Comparison of ENCODE assay signal across 9 mouse cellular contexts in the genomic region with DNA sequence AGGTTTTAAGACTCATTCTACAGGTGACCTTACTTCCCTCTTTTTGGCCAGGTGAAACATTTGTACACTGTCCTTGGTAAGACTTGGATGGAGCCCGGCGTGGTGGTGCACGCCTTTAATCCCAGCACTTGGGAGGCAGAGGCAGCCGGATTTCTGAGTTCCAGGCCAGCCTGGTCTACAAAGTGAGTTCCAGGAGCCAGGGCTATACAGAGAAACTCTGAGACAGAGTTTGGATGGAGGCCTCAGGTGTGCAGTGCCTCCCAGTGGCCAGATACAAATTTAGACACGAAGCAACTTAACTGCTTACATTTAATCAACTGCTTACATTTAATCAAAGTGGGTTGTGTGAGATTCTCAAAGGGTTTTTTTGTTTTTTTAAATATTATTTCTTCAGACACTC. TPM values are rescaled to one million over a fixed set of nuclear protein-coding genes. Genes with fewer than 3 reads are reported as not detected.
DNase-seq lines count a peak whose midpoint lies in the region; ATAC-seq and TF ChIP-seq lines count a peak whose summit lies in the region.
"Had no signal": no experiment of that assay in that cellular context is flagged by ENCODE, and none has a peak within 500 bp of the region (broad histone marks: within the 10 kb centered on the region; RNA-seq: fewer than 3 reads in every experiment).

No protein-coding gene starts in this region.

- peaks cover 20% of the 10 kb centered on the region for H3K4me1 ChIP-seq in heart, postnatal 0 days (ENCODE audit: control insufficient read depth, insufficient read depth)
- no peaks in the 10 kb centered on the region for H3K4me1 ChIP-seq in lung, embryonic 14.5 days (ENCODE audit: insufficient read depth)
- H3K4me1 ChIP-seq in MEL (ENCODE audit: control insufficient read depth in 1 of 2, insufficient read depth in 2 of 2, low read length in 2 of 2): peaks cover 0 to 25% of the 10 kb centered on the region in 2 experiments; a peak in 1 of 4 replicates

- TF ChIP-seq POLR2A in MEL (IDR thresholded peaks at IDR 0.05; ENCODE audit: control insufficient read depth in 1 of 2, insufficient read depth in 1 of 2, low read depth in 1 of 2, low read length in 2 of 2, poor library complexity in 1 of 2): no peak

- no peak for DNase-seq in heart, postnatal 0 days (ENCODE audit: low spot score)
- DNase-seq in heart, postnatal 25 days (ENCODE audit: low spot score): no peak
- DNase-seq in lung, embryonic 14.5 days: peak; percentile 58
- DNase-seq in lung, postnatal 14 days: no peak
- peak; percentile 56 for DNase-seq in MEL (ENCODE audit: low read depth, low spot score)
- peak; percentile 59 to 65 for DNase-seq in kidney, postnatal 4 days
- DNase-seq in gastrocnemius, postnatal 10 days: no peak
- DNase-seq: heart, postnatal 14 days had no signal

- H3K9ac ChIP-seq in heart, postnatal 0 days (replicated peaks; ENCODE audit: low read depth, low read length): no peak overlapping the region
- no peak overlapping the region for H3K9ac ChIP-seq in lung, embryonic 14.5 days
- no peak overlapping the region for H3K9ac ChIP-seq in MEL (ENCODE audit: control insufficient read depth, low read depth, low read length, poor library complexity, severe bottlenecking)
- H3K9ac ChIP-seq: neural tube, embryonic 13.5 days had no signal

- no peaks in the 10 kb centered on the region for H3K9me3 ChIP-seq in heart, postnatal 0 days (replicated peaks; ENCODE audit: control insufficient read depth, low read length)
- no peaks in the 10 kb centered on the region for H3K9me3 ChIP-seq in lung, embryonic 14.5 days (ENCODE audit: low read depth, low read length)
- H3K9me3 ChIP-seq in MEL (replicated peaks; ENCODE audit: insufficient read depth, low read length): no peaks in the 10 kb centered on the region
- H3K9me3 ChIP-seq: neural tube, embryonic 13.5 days had no signal

- peak; percentile 35; the same call in 1 of the 2 replicates for TF ChIP-seq CTCF in heart, postnatal 0 days (IDR thresholded peaks at IDR 0.05; ENCODE audit: low read depth)
- TF ChIP-seq CTCF in lung, embryonic 14.5 days (IDR thresholded peaks at IDR 0.05; ENCODE audit: low read depth): peak; percentile 47
- TF ChIP-seq CTCF in MEL (IDR thresholded peaks at IDR 0.05 in 2 of 3, conservative IDR thresholded peaks at IDR 0.05 in 1 of 3; ENCODE audit: control insufficient read depth in 1 of 3, insufficient read depth in 1 of 3, low read depth in 2 of 3, low read length in 3 of 3, poor library complexity in 1 of 3, severe bottlenecking in 1 of 3): peak; percentile 39 to 54 (median 50)

- H3K4me3 ChIP-seq in heart, postnatal 0 days (ENCODE audit: low read depth, low read length): no peak overlapping the region
- H3K4me3 ChIP-seq in lung, embryonic 14.5 days (ENCODE audit: low read depth, low read length): no peak overlapping the region
- H3K4me3 ChIP-seq in MEL (ENCODE audit: control insufficient read depth in 1 of 2, insufficient read depth in 1 of 2, low read depth in 2 of 2, low read length in 2 of 2): no peak overlapping the region
- H3K4me3 ChIP-seq: neural tube, embryonic 13.5 days had no signal

- peaks cover 20% of the 10 kb centered on the region for H3K79me2 ChIP-seq in MEL (ENCODE audit: control insufficient read depth, insufficient read depth, low read length, poor library complexity)

- H3K36me3 ChIP-seq in heart, postnatal 0 days (replicated peaks; ENCODE audit: control insufficient read depth, insufficient read depth, low read length): peaks cover 78% of the 10 kb centered on the region
- peaks cover 92% of the 10 kb centered on the region for H3K36me3 ChIP-seq in lung, embryonic 14.5 days (ENCODE audit: insufficient read depth)
- peaks cover 18 to 27% of the 10 kb centered on the region in 2 experiments for H3K36me3 ChIP-seq in MEL (ENCODE audit: control insufficient read depth in 1 of 2, insufficient read depth in 2 of 2, low read length in 2 of 2)

- ATAC-seq in heart, postnatal 0 days (ENCODE audit: insufficient read depth, low read depth): no peak
- ATAC-seq in lung, embryonic 14.5 days (ENCODE audit: insufficient read depth): no peak

- WGBS in heart, postnatal 0 days: 69% methylated on average over 5 of the region's 5 CpGs
- WGBS in lung, embryonic 14.5 days: 75% methylated on average over 5 of the region's 5 CpGs

- no peak for TF ChIP-seq EP300 in heart, postnatal 0 days (IDR thresholded peaks at IDR 0.05; ENCODE audit: low read depth)
- no peak for TF ChIP-seq EP300 in MEL (IDR thresholded peaks at IDR 0.05; ENCODE audit: low read depth in 1 of 2, low read length in 2 of 2)

- no peak overlapping the region for H3K4me2 ChIP-seq in heart, postnatal 0 days (ENCODE audit: low read depth, low read length)
- no peak overlapping the region for H3K4me2 ChIP-seq in lung, embryonic 14.5 days
- H3K4me2 ChIP-seq: neural tube, embryonic 13.5 days had no signal

- intact Hi-C loops in heart, postnatal 25 days (cut with DNase I): loop anchor here (10.0 kb wide), 1 partner anchor 556 kb away; the partner anchor contains the start of gene Zfp606

- TF ChIP-seq RAD21 in MEL (IDR thresholded peaks at IDR 0.05; ENCODE audit: low read depth, low read length): peak; percentile 9

- H3K27ac ChIP-seq in heart, postnatal 0 days (ENCODE audit: low read depth): no peak overlapping the region
- no peak overlapping the region for H3K27ac ChIP-seq in lung, embryonic 14.5 days (ENCODE audit: low read depth)
- no peak overlapping the region for H3K27ac ChIP-seq in MEL (ENCODE audit: control insufficient read depth, low read depth, low read length)
- H3K27ac ChIP-seq: neural tube, embryonic 13.5 days had no signal

- H3K27me3 ChIP-seq in heart, postnatal 0 days (ENCODE audit: control insufficient read depth, insufficient read depth, low read length): no peaks in the 10 kb centered on the region
- no peaks in the 10 kb centered on the region for H3K27me3 ChIP-seq in lung, embryonic 14.5 days (ENCODE audit: insufficient read depth, low read length)
- no peaks in the 10 kb centered on the region for H3K27me3 ChIP-seq in MEL (ENCODE audit: control insufficient read depth in 1 of 2, insufficient read depth in 2 of 2, low read length in 2 of 2)
- H3K27me3 ChIP-seq: neural tube, embryonic 13.5 days had no signal

TF ChIP-seq in MEL, 35 proteins besides CTCF, POLR2A, EP300 and RAD21 (continues in another document):
- TF ChIP-seq POLR2AphosphoS2 (IDR thresholded peaks at IDR 0.05; ENCODE audit: low read length) (0 out of 2 replicates have a peak, but pooled peaks have one; percentile 16), GABPA (IDR thresholded peaks at IDR 0.05; ENCODE audit: low read depth, low read length) (no peak), NELFE (IDR thresholded peaks at IDR 0.05; ENCODE audit: low read depth, low read length) (no peak)

RNA-seq across cellular contexts. Expression of gene Chmp2a, which starts 3.5 kb away (rescaled TPM):
- total RNA-seq in heart, postnatal 0 days (2014; rRNA removed; ENCODE audit: low replicate concordance): 48.2 and 72.1 TPM in 2 replicates
- 181 and 183 TPM in 2 replicates for polyA plus RNA-seq in heart, postnatal 0 days (2015; fragmentation: Nextera tagmentation; extraction: Ambion mirVana)
- total RNA-seq in heart, postnatal 25 days (2021): 100 to 1,000 TPM; 120 to 122 TPM
- polyA plus RNA-seq in lung, embryonic 14.5 days (2014; fragmentation: Nextera tagmentation; extraction: Ambion mirVana): 123 and 128 TPM in 2 replicates
- total RNA-seq in MEL (2012; rRNA removed): 94.9 and 100 TPM in 2 replicates
- polyA plus RNA-seq in MEL (2012; ENCODE audit: insufficient read depth in 1 of 2, insufficient read length in 2 of 2, low read depth in 1 of 2, low replicate concordance in 2 of 2, missing spikeins in 1 of 2): 100 to 1,000 TPM in 1 of 2 experiments, not detected in 1; 180 TPM
- 100 to 1,000 TPM; 114 to 123 TPM for total RNA-seq in gastrocnemius, postnatal 10 days (2021)

RNA-seq across cellular contexts. Expression of gene Ube2m, which starts 7.0 kb away (rescaled TPM):
- 290 and 312 TPM in 2 replicates for total RNA-seq in heart, postnatal 0 days (2014; rRNA removed; ENCODE audit: low replicate concordance)
- polyA plus RNA-seq in heart, postnatal 0 days (2015; fragmentation: Nextera tagmentation; extraction: Ambion mirVana): 116 and 127 TPM in 2 replicates
- total RNA-seq in heart, postnatal 25 days (2021): 100 to 1,000 TPM; 190 to 199 TPM
- polyA plus RNA-seq in lung, embryonic 14.5 days (2014; fragmentation: Nextera tagmentation; extraction: Ambion mirVana): 150 and 168 TPM in 2 replicates
- 134 and 148 TPM in 2 replicates for total RNA-seq in MEL (2012; rRNA removed)
- polyA plus RNA-seq in MEL (2012; ENCODE audit: insufficient read depth in 1 of 2, insufficient read length in 2 of 2, low read depth in 1 of 2, low replicate concordance in 2 of 2, missing spikeins in 1 of 2): 100 to 1,000 TPM in 1 of 2 experiments, not detected in 1; 336 TPM
- 100 to 1,000 TPM; 153 to 168 TPM for total RNA-seq in gastrocnemius, postnatal 10 days (2021)

RNA-seq across cellular contexts. Expression of gene Zbtb45, which starts 21.2 kb away (rescaled TPM):
- 16.9 and 29.2 TPM in 2 replicates for total RNA-seq in heart, postnatal 0 days (2014; rRNA removed; ENCODE audit: low replicate concordance)
- 9.5 and 10.5 TPM in 2 replicates for polyA plus RNA-seq in heart, postnatal 0 days (2015; fragmentation: Nextera tagmentation; extraction: Ambion mirVana)
- total RNA-seq in heart, postnatal 25 days (2021): 10 to 100 TPM in 1 of 2 experiments, 1 to 10 TPM in 1; 7.3 to 10.9 TPM
- 29.8 and 30.4 TPM in 2 replicates for polyA plus RNA-seq in lung, embryonic 14.5 days (2014; fragmentation: Nextera tagmentation; extraction: Ambion mirVana)
- total RNA-seq in MEL (2012; rRNA removed): 15.8 and 16.8 TPM in 2 replicates
- 10 to 100 TPM in 1 of 2 experiments, not detected in 1; 36.3 TPM for polyA plus RNA-seq in MEL (2012; ENCODE audit: insufficient read depth in 1 of 2, insufficient read length in 2 of 2, low read depth in 1 of 2, low replicate concordance in 2 of 2, missing spikeins in 1 of 2)
- total RNA-seq in gastrocnemius, postnatal 10 days (2021): 1 to 10 TPM; 5.5 to 6.6 TPM

RNA-seq across cellular contexts. Expression of gene Mzf1, which starts 23.5 kb away (rescaled TPM):
- 2.7 and 8.4 TPM in 2 replicates for total RNA-seq in heart, postnatal 0 days (2014; rRNA removed; ENCODE audit: low replicate concordance)
- polyA plus RNA-seq in heart, postnatal 0 days (2015; fragmentation: Nextera tagmentation; extraction: Ambion mirVana): 0.70 and 0.83 TPM in 2 replicates
- total RNA-seq in heart, postnatal 25 days (2021): under 1 TPM; 0.39 to 0.48 TPM
- polyA plus RNA-seq in lung, embryonic 14.5 days (2014; fragmentation: Nextera tagmentation; extraction: Ambion mirVana): 2.3 and 3.3 TPM in 2 replicates
- total RNA-seq in MEL (2012; rRNA removed): 0.77 and 0.85 TPM in 2 replicates
- 1 to 10 TPM in 1 of 2 experiments, not detected in 1; 2.4 TPM for polyA plus RNA-seq in MEL (2012; ENCODE audit: insufficient read depth in 1 of 2, insufficient read length in 2 of 2, low read depth in 1 of 2, low replicate concordance in 2 of 2, missing spikeins in 1 of 2)
- total RNA-seq in gastrocnemius, postnatal 10 days (2021): 1 to 10 TPM; 1.2 to 1.5 TPM

RNA-seq across cellular contexts. Expression of gene Trim28, which starts 32.2 kb away (rescaled TPM):
- 279 and 309 TPM in 2 replicates for total RNA-seq in heart, postnatal 0 days (2014; rRNA removed; ENCODE audit: low replicate concordance)
- 67.8 and 69.9 TPM in 2 replicates for polyA plus RNA-seq in heart, postnatal 0 days (2015; fragmentation: Nextera tagmentation; extraction: Ambion mirVana)
- 10 to 100 TPM; 86.8 to 96.2 TPM for total RNA-seq in heart, postnatal 25 days (2021)
- polyA plus RNA-seq in lung, embryonic 14.5 days (2014; fragmentation: Nextera tagmentation; extraction: Ambion mirVana): 458 and 511 TPM in 2 replicates
- 605 and 702 TPM in 2 replicates for total RNA-seq in MEL (2012; rRNA removed)
- 1,000 to 10,000 TPM in 1 of 2 experiments, 100 to 1,000 TPM in 1; 104 to 1,160 TPM for polyA plus RNA-seq in MEL (2012; ENCODE audit: insufficient read depth in 1 of 2, insufficient read length in 2 of 2, low read depth in 1 of 2, low replicate concordance in 2 of 2, missing spikeins in 1 of 2)
- 100 to 1,000 TPM; 118 to 161 TPM for total RNA-seq in gastrocnemius, postnatal 10 days (2021)

Comparison
In these comparisons a context has a peak if more than half of its experiments do, and no peak if none do; other contexts are left out.
1. DNase-seq: peak in lung, embryonic 14.5 days (single experiment), MEL (single experiment) and kidney, postnatal 4 days (2 of 2); none in heart, postnatal 0 days (single experiment), heart, postnatal 25 days (single experiment), lung, postnatal 14 days (single experiment) and gastrocnemius, postnatal 10 days (single experiment).
2. Peak in every context shown above with its lines, with median percentiles within 50 percentile points of each other: CTCF ChIP-seq.